Mouse (Mus musculus): ENCODE data around the gene Lcn9. TPM values are rescaled to one million over a fixed set of nuclear protein-coding genes. Genes with fewer than 3 reads are reported as not detected.

The Lcn9 gene
- total RNA-seq, 2 experiments from 2014 or later, result not detected

- ATAC-seq (replicated peaks; ENCODE audit: low FRiP score, low TSS enrichment, poor library complexity, severe bottlenecking), result no peak
Observed at GRCm38 (mm10) chr2:25844097-25844496, 21.1 kb downstream of the Lcn9 start.

GRCm38 (mm10) chr2:25846516-25846915 lies 23.6 kb downstream of the Lcn9 start:
- no peak for ATAC-seq (replicated peaks; ENCODE audit: low FRiP score, low TSS enrichment, poor library complexity, severe bottlenecking)

GRCm38 (mm10) chr2:25847226-25847625 lies 24.3 kb downstream of the Lcn9 start, which contains the start of gene Sohlh1:
Gene Sohlh1, minus strand, starts transcription at chr2:25847248.
- ATAC-seq (replicated peaks; ENCODE audit: low FRiP score, low TSS enrichment, poor library complexity, severe bottlenecking), result no peak

GRCm38 (mm10) chr2:25850330-25850729 lies 27.4 kb downstream of the Lcn9 start:
- 0 out of 2 replicates have a peak, but pooled peaks have one; percentile 41 for ATAC-seq (replicated peaks; ENCODE audit: low FRiP score, low TSS enrichment, poor library complexity, severe bottlenecking)

DNA sequence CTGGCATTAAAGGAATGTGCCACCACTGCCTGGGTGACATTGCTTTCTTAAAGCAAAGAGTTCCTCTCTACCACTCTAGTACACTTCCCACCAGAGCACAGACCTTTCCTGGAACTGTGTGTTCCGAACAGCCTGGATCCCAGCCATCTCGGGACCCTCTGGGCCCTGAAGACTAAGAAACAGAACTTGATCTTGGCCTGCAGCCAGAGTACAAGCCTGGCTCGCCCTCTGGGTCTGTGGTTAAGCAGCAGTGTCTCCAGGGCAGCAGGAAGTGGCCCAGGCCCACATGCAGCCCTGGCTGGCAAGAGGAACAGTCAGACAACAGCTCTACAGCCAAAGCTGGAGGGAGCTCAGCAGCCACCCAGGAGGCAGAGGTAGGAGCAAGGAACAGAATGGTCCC lies 29.7 kb downstream of the Lcn9 start:
- 0 out of 2 replicates have a peak, but pooled peaks have one; percentile 47 for ATAC-seq (replicated peaks; ENCODE audit: low FRiP score, low TSS enrichment, poor library complexity, severe bottlenecking)

GRCm38 (mm10) chr2:25853998-25854397 lies 31.0 kb downstream of the Lcn9 start:
- ATAC-seq (replicated peaks; ENCODE audit: low FRiP score, low TSS enrichment, poor library complexity, severe bottlenecking), result no peak

GRCm38 (mm10) chr2:25859891-25860290 lies 36.9 kb downstream of the Lcn9 start:
- ATAC-seq (replicated peaks; ENCODE audit: low FRiP score, low TSS enrichment, poor library complexity, severe bottlenecking), result no peak

DNA sequence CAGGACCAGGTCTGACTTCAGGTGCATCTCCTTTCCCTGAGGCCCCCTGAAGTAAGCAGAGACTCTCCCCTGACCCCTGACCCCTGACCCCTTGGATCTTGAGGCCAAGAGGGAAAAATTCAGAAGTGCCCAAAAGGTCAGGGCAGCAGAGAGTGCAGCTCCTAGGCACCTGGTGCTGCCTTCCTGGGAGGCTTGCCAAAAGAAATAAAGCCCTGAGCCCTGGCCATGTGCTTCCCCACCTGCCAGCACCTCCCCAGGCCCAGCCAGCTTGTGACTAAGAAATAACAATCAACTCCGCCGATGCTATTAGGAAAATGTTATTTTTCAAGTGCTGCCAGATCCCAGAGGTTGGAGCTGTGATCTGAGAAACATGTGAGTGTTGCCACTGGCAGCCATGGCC lies 39.1 kb downstream of the Lcn9 start:
- no peak for ATAC-seq (replicated peaks; ENCODE audit: low FRiP score, low TSS enrichment, poor library complexity, severe bottlenecking)

- ATAC-seq (replicated peaks; ENCODE audit: low FRiP score, low TSS enrichment, poor library complexity, severe bottlenecking), result no peak
Observed at GRCm38 (mm10) chr2:25862696-25863270, 39.8 kb downstream of the Lcn9 start.

DNA sequence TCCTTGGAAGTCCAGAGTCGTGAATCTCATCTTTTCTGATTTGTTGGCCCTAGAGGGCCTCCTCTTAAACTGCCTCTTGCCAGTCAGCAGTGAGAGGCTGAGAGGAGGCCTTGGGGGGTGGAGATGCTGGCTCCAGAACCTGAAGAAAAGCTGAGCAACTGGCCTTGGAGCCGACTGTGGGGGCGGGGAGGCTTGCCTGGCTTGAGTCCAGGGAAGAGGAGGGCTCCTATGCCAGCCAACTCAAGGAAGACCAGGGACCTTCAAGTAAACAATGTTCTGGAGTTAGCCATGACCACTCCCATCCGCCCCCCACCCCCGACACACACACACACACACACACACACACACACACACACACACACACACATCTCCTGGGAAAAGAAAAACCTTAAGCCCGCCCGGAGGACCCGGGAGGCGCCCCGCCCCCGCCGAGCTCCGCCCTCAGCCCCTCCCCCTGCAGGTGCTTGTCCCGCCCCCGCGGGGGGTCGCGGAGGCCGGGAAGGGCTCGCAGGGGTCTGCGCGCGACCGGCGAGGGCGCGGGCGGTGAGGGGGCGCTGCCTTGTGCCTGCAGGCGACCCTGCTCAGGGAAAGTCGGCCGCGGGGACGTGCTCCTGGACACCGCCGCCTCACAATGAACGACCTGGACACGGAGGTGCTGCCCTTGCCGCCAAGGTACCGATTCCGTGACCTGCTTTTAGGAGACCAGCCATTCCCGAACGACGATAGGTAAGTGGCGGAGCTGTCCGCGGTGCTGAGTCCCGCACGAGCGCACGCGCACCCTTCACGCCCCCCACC lies 40.6 kb downstream of the Lcn9 start, which contains the start of gene Kcnt1:
Gene Kcnt1, plus strand, starts transcription at position 398 of the 795 bp plus-strand sequence.
- no peak for ATAC-seq (replicated peaks; ENCODE audit: low FRiP score, low TSS enrichment, poor library complexity, severe bottlenecking)

GRCm38 (mm10) chr2:25864230-25864629 lies 41.3 kb downstream of the Lcn9 start:
- ATAC-seq (replicated peaks; ENCODE audit: low FRiP score, low TSS enrichment, poor library complexity, severe bottlenecking), result no peak

- no peak for ATAC-seq (replicated peaks; ENCODE audit: low FRiP score, low TSS enrichment, poor library complexity, severe bottlenecking)
Observed at GRCm38 (mm10) chr2:25865412-25865811, 42.5 kb downstream of the Lcn9 start.

GRCm38 (mm10) chr2:25866656-25867055 lies 43.7 kb downstream of the Lcn9 start:
- no peak for ATAC-seq (replicated peaks; ENCODE audit: low FRiP score, low TSS enrichment, poor library complexity, severe bottlenecking)

Other genes starting within 250 kb of the Lcn9 start
- gene Mamdc4, start 248.3 kb upstream of the Lcn9 start, total RNA-seq (2014; fragmentation: Nextera tagmentation), result 6.5 and 8.1 TPM in 2 replicates
- gene Mamdc4, start 248.3 kb upstream of the Lcn9 start, total RNA-seq (2017), result 0.38 and 2.0 TPM in 2 replicates
- gene Phpt1, start 247.9 kb upstream of the Lcn9 start, total RNA-seq (2014; fragmentation: Nextera tagmentation), result 36.5 and 43.2 TPM in 2 replicates
- gene Phpt1, start 247.9 kb upstream of the Lcn9 start, total RNA-seq (2017), result 19.1 and 25.2 TPM in 2 replicates
- gene Ajm1, start 241.4 kb upstream of the Lcn9 start, total RNA-seq (2014; fragmentation: Nextera tagmentation), result not detected in 2 replicates
- 0.09 TPM in 1 of 2 replicates, not detected in the other for gene Ajm1, start 241.4 kb upstream of the Lcn9 start, total RNA-seq (2017)
- gene Rabl6, start 214.6 kb upstream of the Lcn9 start, total RNA-seq (2014; fragmentation: Nextera tagmentation), result 55.8 and 58.7 TPM in 2 replicates
- gene Rabl6, start 214.6 kb upstream of the Lcn9 start, total RNA-seq (2017), result 58.5 and 92.0 TPM in 2 replicates
- not detected in 2 replicates for gene Ccdc183, start 205.5 kb upstream of the Lcn9 start, total RNA-seq (2014; fragmentation: Nextera tagmentation)
- gene Ccdc183, start 205.5 kb upstream of the Lcn9 start, total RNA-seq (2017), result not detected in 2 replicates
- gene Tmem141, start 201.1 kb upstream of the Lcn9 start, total RNA-seq (2014; fragmentation: Nextera tagmentation), result 2.1 and 3.0 TPM in 2 replicates
- 3.7 and 5.9 TPM in 2 replicates for gene Tmem141, start 201.1 kb upstream of the Lcn9 start, total RNA-seq (2017)
- gene Fcna, start 195.1 kb upstream of the Lcn9 start, total RNA-seq (2014; fragmentation: Nextera tagmentation), result not detected in 2 replicates
- gene Fcna, start 195.1 kb upstream of the Lcn9 start, total RNA-seq (2017), result not detected in 2 replicates
- gene Lcn8, start 170.0 kb upstream of the Lcn9 start, total RNA-seq (2014; fragmentation: Nextera tagmentation), result not detected in 2 replicates
- not detected in 2 replicates for gene Lcn8, start 170.0 kb upstream of the Lcn9 start, total RNA-seq (2017)
- not detected in 2 replicates for gene Lcn5, start 165.2 kb upstream of the Lcn9 start, total RNA-seq (2014; fragmentation: Nextera tagmentation)
- not detected in 2 replicates for gene Lcn5, start 165.2 kb upstream of the Lcn9 start, total RNA-seq (2017)
- gene Lcn6, start 146.4 kb upstream of the Lcn9 start, total RNA-seq (2014; fragmentation: Nextera tagmentation), result not detected in 2 replicates
- not detected in 2 replicates for gene Lcn6, start 146.4 kb upstream of the Lcn9 start, total RNA-seq (2017)
- gene Lcn10, start 140.4 kb upstream of the Lcn9 start, total RNA-seq (2014; fragmentation: Nextera tagmentation), result not detected in 2 replicates
- not detected in 2 replicates for gene Lcn10, start 140.4 kb upstream of the Lcn9 start, total RNA-seq (2017)
- gene Obp2a, start 123.1 kb upstream of the Lcn9 start, total RNA-seq (2014; fragmentation: Nextera tagmentation), result not detected in 2 replicates
- not detected in 2 replicates for gene Obp2a, start 123.1 kb upstream of the Lcn9 start, total RNA-seq (2017)
- 2.8 and 7.9 TPM in 2 replicates for gene Bmyc, start 116.4 kb upstream of the Lcn9 start, total RNA-seq (2014; fragmentation: Nextera tagmentation)
- gene Bmyc, start 116.4 kb upstream of the Lcn9 start, total RNA-seq (2017), result 2.4 and 2.5 TPM in 2 replicates
- gene Obp2b, start 86.1 kb upstream of the Lcn9 start, total RNA-seq (2014; fragmentation: Nextera tagmentation), result not detected in 2 replicates
- gene Obp2b, start 86.1 kb upstream of the Lcn9 start, total RNA-seq (2017), result not detected in 2 replicates
- gene Lcn3, start 57.6 kb upstream of the Lcn9 start, total RNA-seq (2014; fragmentation: Nextera tagmentation), result not detected in 2 replicates
- not detected in 2 replicates for gene Lcn3, start 57.6 kb upstream of the Lcn9 start, total RNA-seq (2017)
- gene Lcn11, start 46.1 kb upstream of the Lcn9 start, total RNA-seq (2014; fragmentation: Nextera tagmentation), result not detected in 2 replicates
- not detected in 2 replicates for gene Lcn11, start 46.1 kb upstream of the Lcn9 start, total RNA-seq (2017)
- gene Gm13539, start 40.9 kb upstream of the Lcn9 start, total RNA-seq (2014; fragmentation: Nextera tagmentation), result not detected in 2 replicates
- gene Gm13539, start 40.9 kb upstream of the Lcn9 start, total RNA-seq (2017), result not detected in 2 replicates
- gene Glt6d1, start 7.3 kb upstream of the Lcn9 start, total RNA-seq (2014; fragmentation: Nextera tagmentation), result not detected in 2 replicates
- gene Glt6d1, start 7.3 kb upstream of the Lcn9 start, total RNA-seq (2017), result not detected in 2 replicates
- gene Sohlh1, start 24.1 kb downstream of the Lcn9 start, total RNA-seq (2014; fragmentation: Nextera tagmentation), result not detected in 2 replicates
- gene Sohlh1, start 24.1 kb downstream of the Lcn9 start, total RNA-seq (2017), result not detected in 2 replicates
- gene Kcnt1, start 40.6 kb downstream of the Lcn9 start, total RNA-seq (2014; fragmentation: Nextera tagmentation), result not detected in 2 replicates
- gene Kcnt1, start 40.6 kb downstream of the Lcn9 start, total RNA-seq (2017), result not detected in 2 replicates
- 18.2 and 37.5 TPM in 2 replicates for gene Camsap1, start 160.1 kb downstream of the Lcn9 start, total RNA-seq (2014; fragmentation: Nextera tagmentation)
- gene Camsap1, start 160.1 kb downstream of the Lcn9 start, total RNA-seq (2017), result 25.9 and 44.6 TPM in 2 replicates
- gene Ubac1, start 198.6 kb downstream of the Lcn9 start, total RNA-seq (2014; fragmentation: Nextera tagmentation), result 185 and 204 TPM in 2 replicates
- gene Ubac1, start 198.6 kb downstream of the Lcn9 start, total RNA-seq (2017), result 100 and 151 TPM in 2 replicates